Comparison of ENCODE assay signal across 21 mouse cellular contexts in the genomic region with DNA sequence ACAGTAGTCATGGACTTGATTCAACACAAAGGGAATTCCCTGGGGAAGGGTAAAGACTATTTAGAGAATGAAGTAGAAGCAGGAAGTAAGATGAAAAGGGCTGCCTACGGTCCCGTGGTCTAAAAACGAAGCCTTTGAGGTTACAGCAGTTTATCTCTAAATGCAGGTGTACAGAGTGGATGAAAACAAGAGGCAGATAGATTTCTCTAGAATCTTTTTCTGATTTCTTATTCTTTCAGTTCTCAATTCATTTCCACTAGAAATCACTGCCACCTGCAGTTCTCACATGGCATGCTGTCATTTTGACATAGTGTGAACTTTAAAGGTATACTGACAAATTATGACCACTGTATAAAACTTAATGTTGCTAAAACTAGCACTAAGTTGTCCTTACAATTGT.
A peak's percentile ranks its signal among the peaks of the same experiment; 100 is the strongest.
DNase-seq lines count a peak whose midpoint lies in the region; ATAC-seq and TF ChIP-seq lines count a peak whose summit lies in the region.
"Had no signal": no experiment of that assay in that cellular context is flagged by ENCODE, and none has a peak within 500 bp of the region (broad histone marks: within the 10 kb centered on the region; RNA-seq: fewer than 3 reads in every experiment).

No protein-coding gene starts in this region.

- H3K36me3 ChIP-seq in heart, embryonic 10.5 days = peaks cover 12% of the 10 kb centered on the region; the same call in 1 of the 2 replicates
- H3K36me3 ChIP-seq in CH12.LX (replicated peaks in 1 of 2; ENCODE audit: control insufficient read depth in 1 of 2, insufficient read depth in 1 of 2, low read length in 1 of 2) = peaks cover 43 to 64% of the 10 kb centered on the region in 2 experiments
- 0 out of 2 replicates have a peak, but pooled peaks cover 3% of the 10 kb centered on the region for H3K36me3 ChIP-seq in midbrain, embryonic 14.5 days (ENCODE audit: control insufficient read depth, insufficient read depth, low read length)
- peaks cover 4% of the 10 kb centered on the region; the same call in 1 of the 2 replicates for H3K36me3 ChIP-seq in embryonic facial prominence, embryonic 10.5 days (replicated peaks)
- H3K36me3 ChIP-seq: embryonic facial prominence, embryonic 12.5 days; forebrain, embryonic 12.5 days; intestine, embryonic 15.5 days had no signal

- H3K27me3 ChIP-seq in heart, embryonic 10.5 days (ENCODE audit: insufficient read depth, poor library complexity, severe bottlenecking) = no peaks in the 10 kb centered on the region
- no peaks in the 10 kb centered on the region for H3K27me3 ChIP-seq in CH12.LX (replicated peaks)
- no peaks in the 10 kb centered on the region for H3K27me3 ChIP-seq in midbrain, embryonic 14.5 days (ENCODE audit: control insufficient read depth, insufficient read depth, low read length)
- no peaks in the 10 kb centered on the region for H3K27me3 ChIP-seq in embryonic facial prominence, embryonic 10.5 days (replicated peaks; ENCODE audit: low read depth, poor library complexity, severe bottlenecking)
- H3K27me3 ChIP-seq: embryonic facial prominence, embryonic 12.5 days; forebrain, embryonic 12.5 days; heart, embryonic 13.5 days; intestine, embryonic 15.5 days had no signal

- H3K4me1 ChIP-seq in heart, embryonic 10.5 days = peaks cover 12% of the 10 kb centered on the region
- peaks cover 8 to 49% of the 10 kb centered on the region in 2 experiments for H3K4me1 ChIP-seq in CH12.LX (ENCODE audit: control insufficient read depth in 1 of 2, insufficient read depth in 2 of 2)
- no peaks in the 10 kb centered on the region for H3K4me1 ChIP-seq in midbrain, embryonic 14.5 days (ENCODE audit: control insufficient read depth, insufficient read depth, low read length)
- peaks cover 2% of the 10 kb centered on the region; the same call in 1 of the 2 replicates for H3K4me1 ChIP-seq in embryonic facial prominence, embryonic 10.5 days
- H3K4me1 ChIP-seq: embryonic facial prominence, embryonic 12.5 days; intestine, embryonic 15.5 days had no signal

- no peak overlapping the region for H3K27ac ChIP-seq in heart, embryonic 10.5 days
- peak overlapping the region; percentile 43; the same call in 1 of the 2 replicates for H3K27ac ChIP-seq in CH12.LX (ENCODE audit: insufficient read depth, low read depth)
- H3K27ac ChIP-seq in midbrain, embryonic 14.5 days (replicated peaks; ENCODE audit: low read depth, low read length) = no peak overlapping the region
- H3K27ac ChIP-seq in embryonic facial prominence, embryonic 10.5 days (replicated peaks) = no peak overlapping the region
- H3K27ac ChIP-seq: embryonic facial prominence, embryonic 12.5 days; forebrain, embryonic 12.5 days; heart, embryonic 13.5 days; intestine, embryonic 15.5 days had no signal

- no peak; the same call in 1 of the 2 replicates for TF ChIP-seq RAD21 in CH12.LX (IDR thresholded peaks at IDR 0.05; ENCODE audit: low read depth, low read length)

- no peak overlapping the region for H3K4me3 ChIP-seq in heart, embryonic 10.5 days
- H3K4me3 ChIP-seq in CH12.LX (replicated peaks in 1 of 3; ENCODE audit: low read depth in 2 of 3, low read length in 2 of 3, poor library complexity in 1 of 3) = no peak overlapping the region
- H3K4me3 ChIP-seq in midbrain, embryonic 14.5 days (replicated peaks; ENCODE audit: low read depth, low read length) = no peak overlapping the region
- H3K4me3 ChIP-seq in embryonic facial prominence, embryonic 10.5 days = no peak overlapping the region
- H3K4me3 ChIP-seq: embryonic facial prominence, embryonic 12.5 days; forebrain, embryonic 12.5 days; heart, embryonic 13.5 days; intestine, embryonic 15.5 days had no signal

- no peaks in the 10 kb centered on the region for H3K9me3 ChIP-seq in heart, embryonic 10.5 days
- no peaks in the 10 kb centered on the region for H3K9me3 ChIP-seq in CH12.LX (replicated peaks; ENCODE audit: low read length)
- no peaks in the 10 kb centered on the region for H3K9me3 ChIP-seq in midbrain, embryonic 14.5 days (ENCODE audit: control insufficient read depth, low read length)
- H3K9me3 ChIP-seq in embryonic facial prominence, embryonic 10.5 days = no peaks in the 10 kb centered on the region
- H3K9me3 ChIP-seq: embryonic facial prominence, embryonic 12.5 days; forebrain, embryonic 12.5 days; heart, embryonic 13.5 days; intestine, embryonic 15.5 days had no signal

- ATAC-seq in inflammation-experienced regulatory T-cells, adult 6 months = peak; percentile 32
- ATAC-seq in midbrain, embryonic 14.5 days (ENCODE audit: low FRiP score, low TSS enrichment) = no peak
- ATAC-seq: forebrain, embryonic 16.5 days; hindbrain, embryonic 16.5 days; intestine, embryonic 15.5 days had no signal

- WGBS in heart, embryonic 10.5 days = 64% methylated on average over 3 of the region's 3 CpGs
- 79% methylated on average over 3 of the region's 3 CpGs for WGBS in midbrain, embryonic 14.5 days
- WGBS in embryonic facial prominence, embryonic 10.5 days = 88% methylated on average over 3 of the region's 3 CpGs

- TF ChIP-seq POLR2A in CH12.LX (IDR thresholded peaks at IDR 0.05; ENCODE audit: low read depth, low read length) = no peak

- H3K9ac ChIP-seq in CH12.LX (ENCODE audit: insufficient read depth, low read depth) = no peak overlapping the region; the same call in 1 of the 2 replicates
- H3K9ac ChIP-seq in midbrain, embryonic 14.5 days (replicated peaks; ENCODE audit: low read length) = no peak overlapping the region
- H3K9ac ChIP-seq: embryonic facial prominence, embryonic 12.5 days; forebrain, embryonic 12.5 days; heart, embryonic 13.5 days; intestine, embryonic 15.5 days had no signal

- no peak for TF ChIP-seq CTCF in CH12.LX (conservative IDR thresholded peaks at IDR 0.05 in 1 of 2, IDR thresholded peaks at IDR 0.05 in 1 of 2; ENCODE audit: low read depth in 2 of 2, low read length in 2 of 2)

- peak overlapping the region; percentile 51; the same call in 1 of the 2 replicates for H3K4me2 ChIP-seq in CH12.LX (ENCODE audit: insufficient read depth, low read depth, poor library complexity, severe bottlenecking)
- no peak overlapping the region for H3K4me2 ChIP-seq in midbrain, embryonic 14.5 days (ENCODE audit: low read length)
- H3K4me2 ChIP-seq: embryonic facial prominence, embryonic 12.5 days; forebrain, embryonic 12.5 days; heart, embryonic 13.5 days; intestine, embryonic 15.5 days had no signal

- in situ Hi-C loops in CH12.LX (cut with MboI; ENCODE audit: low pct_ligation_motif_present, low pct_unique_long_range_greater_than_20kb, low sequenced_read_pairs) = no loop called here

- dilution Hi-C loops in CH12.LX (cut with MboI; ENCODE audit: extremely low pct_ligation_motif_present, extremely low pct_unique_long_range_greater_than_20kb, low sequenced_read_pairs) = no loop called here

- H3K79me2 ChIP-seq in CH12.LX (replicated peaks; ENCODE audit: control insufficient read depth, extremely low read depth, insufficient read depth, poor library complexity, severe bottlenecking) = peaks cover 7% of the 10 kb centered on the region

- peak; percentile 0 for DNase-seq in heart, adult 11 months
- DNase-seq in heart, embryonic 10.5 days (ENCODE audit: low spot score) = no peak
- DNase-seq in 416B (ENCODE audit: low read depth) = peak; percentile 28
- peak; percentile 54 for DNase-seq in CH12.LX (ENCODE audit: extremely low read depth)
- DNase-seq in midbrain, embryonic 14.5 days = no peak
- DNase-seq in embryonic facial prominence, embryonic 10.5 days (ENCODE audit: low spot score) = no peak
- DNase-seq in layer of hippocampus, adult 11-12 months (ENCODE audit: low spot score) = no peak
- DNase-seq: adrenal gland, postnatal 10 days; cerebellum, adult 11 months; cerebellum, adult 8-10 months; cerebellum, postnatal 14 days; embryo, embryonic 11 days; gastrocnemius, postnatal 10 days; heart, postnatal 36 days had no signal

- peak; percentile 53; the same call in 1 of the 2 replicates for TF ChIP-seq EP300 in CH12.LX (IDR thresholded peaks at IDR 0.05; ENCODE audit: low read length)

TF ChIP-seq in CH12.LX, 34 proteins besides CTCF, POLR2A, EP300 and RAD21:
- TF ChIP-seq MEF2A (IDR thresholded peaks at IDR 0.05; ENCODE audit: borderline replicate concordance, low read depth, low read length) (peak; percentile 44), MXI1 (IDR thresholded peaks at IDR 0.05; ENCODE audit: low read depth, low read length) (peak; percentile 69; the same call in 1 of the 2 replicates), ETS1 (conservative IDR thresholded peaks at IDR 0.05; ENCODE audit: low read depth, low read length) (no peak), BHLHE40 (IDR thresholded peaks at IDR 0.05; ENCODE audit: low read depth, low read length) (0 out of 2 replicates have a peak, but pooled peaks have one; percentile 15), ZC3H11A (IDR thresholded peaks at IDR 0.05; ENCODE audit: low read depth, low read length) (no peak), MYC (IDR thresholded peaks at IDR 0.05; ENCODE audit: low read depth, low read length) (0 out of 2 replicates have a peak, but pooled peaks have one; percentile 37), E2F4 (IDR thresholded peaks at IDR 0.05; ENCODE audit: insufficient replicate concordance, low read depth, low read length) (no peak), TCF12 (IDR thresholded peaks at IDR 0.05; ENCODE audit: low read depth, low read length) (no peak), ELF1 (IDR thresholded peaks at IDR 0.05; ENCODE audit: low read depth, low read length) (peak; percentile 45; the same call in 1 of the 2 replicates), SIN3A (IDR thresholded peaks at IDR 0.05; ENCODE audit: low read length) (0 out of 2 replicates have a peak, but pooled peaks have one; percentile 40), GABPA (IDR thresholded peaks at IDR 0.05; ENCODE audit: insufficient replicate concordance, low read depth, low read length) (no peak), CHD2 (IDR thresholded peaks at IDR 0.05; ENCODE audit: low read length) (no peak)
TF ChIP-seq in CH12.LX: peak in this region for 6.

Comparison
In these comparisons a context has a peak if more than half of its experiments do, and no peak if none do; other contexts are left out.
1. DNase-seq: peak in heart, adult 11 months (single experiment), 416B (single experiment) and CH12.LX (single experiment); none in heart, embryonic 10.5 days (single experiment), midbrain, embryonic 14.5 days (single experiment), embryonic facial prominence, embryonic 10.5 days (single experiment) and layer of hippocampus, adult 11-12 months (single experiment).